Mouse (Mus musculus): ENCODE results near the gene Prcd.

- TF ChIP-seq CTCF (IDR thresholded peaks at IDR 0.05; ENCODE audit: borderline replicate concordance, insufficient read depth, low read depth, low read length) (no peak), POLR2A (IDR thresholded peaks at IDR 0.05; ENCODE audit: borderline replicate concordance, insufficient read depth, low read length) (no peak)
Measured at GRCm38 (mm10) chr11:116676175-116676976, 23.0 kb downstream of the Prcd start.
